Mouse (Mus musculus) kidney, embryonic 16.5 days (tissue): Measurements from ENCODE around the gene Cklf. TPM values are rescaled to one million over a fixed set of nuclear protein-coding genes. Genes with fewer than 3 reads are reported as not detected.

ENCODE experiments used
- ATAC-seq: fragments of 200-750 bp; cut with Nextera tagmentation; 2 replicates; pipeline ENCODE4 v1.8.0; 2017; ENCODE audit warnings: moderate TSS enrichment; ENCODE audit not compliant: low FRiP score, low TSS enrichment
- H3K27ac ChIP-seq: fragments of 300-500 bp; sonication (generic); 2 replicates; pipeline ENCODE4 v1.5.1; 2014; ENCODE audit warnings: low read length
- H3K27me3 ChIP-seq: fragments of 300-500 bp; sonication (generic); 2 replicates; pipeline ENCODE4 v1.6.1; 2014; ENCODE audit warnings: low read length, control low read depth, mixed read lengths; ENCODE audit not compliant: insufficient read depth
- H3K36me3 ChIP-seq: fragments of 300-500 bp; sonication (generic); 2 replicates; pipeline ENCODE4 v1.6.1; 2014; ENCODE audit warnings: low read length, control low read depth, mixed read lengths; ENCODE audit not compliant: insufficient read depth
- H3K4me1 ChIP-seq: fragments of 300-500 bp; sonication (generic); 2 replicates; pipeline ENCODE4 v1.6.1; 2014; ENCODE audit warnings: low read length, control low read depth, mixed read lengths; ENCODE audit not compliant: insufficient read depth
- H3K4me2 ChIP-seq: fragments of 300-500 bp; sonication (generic); replicated peaks from 2 replicates; pipeline ENCODE4 v1.6.1; 2014; ENCODE audit warnings: low read depth, low read length
- H3K4me3 ChIP-seq: fragments of 300-500 bp; sonication (generic); 2 replicates; pipeline ENCODE4 v1.5.1; 2014; ENCODE audit warnings: mild to moderate bottlenecking, low read length
- H3K9ac ChIP-seq: fragments of 300-500 bp; sonication (generic); replicated peaks from 2 replicates; pipeline ENCODE4 v1.6.1; 2014; ENCODE audit warnings: low read length
- H3K9me3 ChIP-seq: fragments of 300-500 bp; sonication (generic); 2 replicates; pipeline ENCODE4 v1.6.1; 2016; ENCODE audit warnings: low read length, control low read depth
- WGBS: fragments of 180-500 bp; shearing (Covaris S2); extraction: QIAGEN DNeasy Blood & Tissue Kit; methylation state at CpG from one replicate; pipeline ENCODE4 v1.1.7; 2014; 5-methylcytosine and 5-hydroxymethylcytosine counted together
- polyA plus RNA-seq: library from polyadenylated mRNA; unstranded; fragments of >200 nt; fragmentation: Nextera tagmentation; extraction: Ambion mirVana; gene quantifications from 2 replicates; pipeline ENCODE4 v1.2.1, GENCODE M21; 2015

The Cklf gene
- 40.0 and 46.7 TPM in 2 replicates for polyA plus RNA-seq

DNA sequence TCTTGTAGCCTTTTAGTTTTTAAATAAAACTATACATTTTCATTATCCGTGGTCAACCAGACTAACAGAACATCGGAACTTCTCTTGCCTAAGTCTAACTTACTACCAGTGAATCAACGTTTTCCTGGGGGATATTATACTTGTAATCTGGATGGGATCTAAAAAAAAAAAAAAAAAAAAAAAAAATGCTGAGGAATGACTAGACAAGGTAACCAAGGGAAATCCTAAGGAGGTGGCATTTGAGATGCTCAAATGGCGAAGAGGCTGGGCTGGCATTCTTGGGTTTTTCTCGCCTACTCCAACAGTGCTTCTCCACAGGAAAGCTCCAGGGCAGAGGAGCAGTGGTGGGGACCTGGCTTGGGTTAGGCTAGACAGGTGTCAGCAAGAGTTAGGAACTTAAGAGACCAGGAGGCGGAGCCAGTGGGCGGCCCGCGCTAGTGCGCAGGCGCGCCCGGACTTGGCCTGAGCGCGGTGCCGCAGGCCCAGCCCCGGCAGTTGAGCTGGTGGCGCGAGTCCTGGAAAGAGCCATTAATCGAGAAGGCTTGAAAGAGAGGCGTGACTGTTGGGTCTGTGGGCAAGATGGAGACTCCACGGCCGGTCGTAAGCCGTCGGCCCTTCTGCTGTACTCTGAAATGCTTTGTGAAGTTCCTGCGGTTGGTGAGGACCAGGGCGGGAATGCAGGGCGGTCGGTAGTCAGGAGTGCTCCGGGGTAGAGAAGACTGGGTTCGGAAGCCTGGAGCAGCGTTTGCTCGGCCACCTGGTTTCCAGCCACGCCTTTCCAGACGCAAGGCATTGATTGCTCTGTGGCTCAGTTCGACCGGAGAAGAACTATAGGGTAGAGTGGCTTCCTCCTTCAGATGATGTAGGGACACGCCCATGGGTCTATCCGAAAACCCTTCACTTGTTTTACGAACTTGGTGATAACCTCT, at the start of gene Cklf:
TSS of gene Cklf (plus strand) at position 423 of the 929 bp plus-strand sequence.
- H3K27ac ChIP-seq = peak within 1 kb of the TSS; percentile 90
- H3K4me2 ChIP-seq = peak within 1 kb of the TSS; percentile 83
- H3K4me1 ChIP-seq = peaks cover 27% of the 10 kb centered on the region
- H3K27me3 ChIP-seq = no peaks in the 10 kb centered on the region
- peak; percentile 86 for ATAC-seq
- WGBS = 4% methylated on average over 41 of the region's 41 CpGs
- peak within 1 kb of the TSS; percentile 69 for H3K4me3 ChIP-seq
- H3K36me3 ChIP-seq = no peaks in the 10 kb centered on the region
- peak within 1 kb of the TSS; percentile 73 for H3K9ac ChIP-seq
- no peaks in the 10 kb centered on the region for H3K9me3 ChIP-seq

DNA sequence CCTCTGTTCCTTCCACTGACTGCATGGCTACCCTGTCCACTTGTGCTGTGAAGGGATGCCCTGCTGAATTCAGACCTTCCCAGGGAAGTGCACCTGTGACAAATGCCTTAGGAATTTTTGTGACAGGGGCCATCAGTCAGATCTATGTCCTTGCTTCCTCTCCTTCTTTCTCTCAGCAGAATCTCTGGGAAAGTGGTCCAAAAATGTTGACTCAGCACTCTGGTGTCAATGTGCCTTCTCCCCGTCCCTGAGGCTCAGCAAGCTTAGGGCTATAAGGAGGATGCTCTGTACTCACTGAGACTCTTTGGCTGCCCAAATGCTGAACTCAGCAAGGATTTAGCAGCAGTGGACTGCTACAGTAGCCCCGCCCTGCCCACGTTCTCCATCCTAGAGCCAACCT, 49.0 kb upstream of the Cklf start:
- Histone ChIP-seq H3K9me3 (no peaks in the 10 kb centered on the region), H3K27ac (no peak overlapping the region), H3K36me3 (no peaks in the 10 kb centered on the region), H3K4me1 (peaks cover 4% of the 10 kb centered on the region; the same call in 1 of the 2 replicates), H3K27me3 (no peaks in the 10 kb centered on the region), H3K9ac (no peak overlapping the region), H3K4me3 (no peak overlapping the region), H3K4me2 (no peak overlapping the region)
- 79% methylated on average over 3 of the region's 3 CpGs for WGBS
- no peak for ATAC-seq

- Histone ChIP-seq H3K9ac (no peak overlapping the region), H3K4me1 (peaks cover 4% of the 10 kb centered on the region; the same call in 1 of the 2 replicates), H3K27ac (0 out of 2 replicates have a peak overlapping the region, but pooled peaks have one; percentile 12), H3K4me2 (no peak overlapping the region), H3K9me3 (no peaks in the 10 kb centered on the region), H3K27me3 (no peaks in the 10 kb centered on the region), H3K36me3 (no peaks in the 10 kb centered on the region), H3K4me3 (no peak overlapping the region)
- WGBS = 57% methylated on average over 4 of the region's 4 CpGs
- peak; percentile 57; the same call in 1 of the 2 replicates for ATAC-seq
Measured at GRCm38 (mm10) chr8:104202320-104202719, 48.3 kb upstream of the Cklf start.

GRCm38 (mm10) chr8:104205292-104205691, 45.4 kb upstream of the Cklf start:
- H3K27ac ChIP-seq = no peak overlapping the region
- H3K27me3 ChIP-seq = no peaks in the 10 kb centered on the region
- 54% methylated on average over 3 of the region's 3 CpGs for WGBS
- no peaks in the 10 kb centered on the region for H3K36me3 ChIP-seq
- no peaks in the 10 kb centered on the region for H3K9me3 ChIP-seq
- peaks cover 4% of the 10 kb centered on the region; the same call in 1 of the 2 replicates for H3K4me1 ChIP-seq
- H3K9ac ChIP-seq = no peak overlapping the region
- H3K4me3 ChIP-seq = no peak overlapping the region
- no peak overlapping the region for H3K4me2 ChIP-seq
- ATAC-seq = 0 out of 2 replicates have a peak, but pooled peaks have one; percentile 37

DNA sequence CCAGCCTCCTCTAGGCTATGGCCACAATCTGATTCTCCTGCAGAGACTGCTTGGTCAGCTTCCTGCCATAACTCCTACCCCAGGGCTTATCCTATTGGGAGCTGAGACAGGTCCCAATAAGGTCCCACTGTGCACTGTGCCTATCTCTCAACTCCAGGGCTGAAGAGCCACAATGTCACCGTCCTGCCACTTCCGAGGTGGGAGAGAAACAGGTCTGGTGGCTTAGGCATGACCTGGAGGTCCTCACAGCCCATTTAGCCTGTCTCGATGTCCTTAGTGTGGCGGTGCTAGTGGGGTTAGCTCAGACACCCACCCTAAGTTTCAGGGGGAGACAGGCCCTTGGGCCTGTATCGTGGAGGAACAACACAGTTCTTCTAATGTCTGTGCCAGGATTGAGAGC, 33.1 kb upstream of the Cklf start:
- 92% methylated on average over 5 of the region's 5 CpGs for WGBS
- Histone ChIP-seq H3K9me3 (no peaks in the 10 kb centered on the region), H3K9ac (no peak overlapping the region), H3K27ac (no peak overlapping the region), H3K27me3 (no peaks in the 10 kb centered on the region), H3K36me3 (no peaks in the 10 kb centered on the region), H3K4me1 (no peaks in the 10 kb centered on the region), H3K4me2 (no peak overlapping the region), H3K4me3 (no peak overlapping the region)
- no peak for ATAC-seq

DNA sequence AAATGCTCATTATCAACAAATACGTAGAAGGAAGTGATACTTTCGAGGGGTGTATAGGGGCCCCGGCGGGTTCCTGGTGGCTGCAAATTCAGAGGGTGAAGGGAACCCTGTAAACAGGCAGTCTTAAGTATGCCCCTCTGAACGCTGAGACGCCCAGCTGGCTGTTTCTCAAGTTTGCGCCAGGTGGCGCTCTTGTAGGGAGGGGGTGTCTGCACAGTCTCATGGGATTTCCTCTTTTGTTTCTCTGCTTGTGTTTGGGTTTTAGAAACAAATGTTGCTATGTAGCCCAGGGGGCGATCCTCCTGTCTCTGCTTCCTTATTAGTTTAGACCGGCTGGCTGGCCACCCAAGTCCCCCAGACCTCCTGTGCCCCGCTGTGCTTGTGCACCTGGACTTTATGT, 31.6 kb upstream of the Cklf start:
- H3K4me2 ChIP-seq = no peak overlapping the region
- WGBS = 28% methylated on average over 11 of the region's 11 CpGs
- H3K4me3 ChIP-seq = no peak overlapping the region
- no peaks in the 10 kb centered on the region for H3K27me3 ChIP-seq
- H3K9ac ChIP-seq = no peak overlapping the region
- no peak overlapping the region for H3K27ac ChIP-seq
- 0 out of 2 replicates have a peak, but pooled peaks cover 2% of the 10 kb centered on the region for H3K9me3 ChIP-seq
- H3K4me1 ChIP-seq = no peaks in the 10 kb centered on the region
- peak; percentile 37; the same call in 1 of the 2 replicates for ATAC-seq
- H3K36me3 ChIP-seq = peaks cover 4% of the 10 kb centered on the region

- Histone ChIP-seq H3K27me3 (no peaks in the 10 kb centered on the region), H3K4me1 (no peaks in the 10 kb centered on the region), H3K9ac (no peak overlapping the region), H3K4me3 (no peak overlapping the region), H3K9me3 (0 out of 2 replicates have a peak, but pooled peaks cover 7% of the 10 kb centered on the region), H3K36me3 (peaks cover 11% of the 10 kb centered on the region), H3K27ac (no peak overlapping the region), H3K4me2 (no peak overlapping the region)
- peak; percentile 58; the same call in 1 of the 2 replicates for ATAC-seq
- WGBS = 45% methylated on average over 5 of the region's 5 CpGs
Measured at GRCm38 (mm10) chr8:104219806-104220205, 30.9 kb upstream of the Cklf start.

DNA sequence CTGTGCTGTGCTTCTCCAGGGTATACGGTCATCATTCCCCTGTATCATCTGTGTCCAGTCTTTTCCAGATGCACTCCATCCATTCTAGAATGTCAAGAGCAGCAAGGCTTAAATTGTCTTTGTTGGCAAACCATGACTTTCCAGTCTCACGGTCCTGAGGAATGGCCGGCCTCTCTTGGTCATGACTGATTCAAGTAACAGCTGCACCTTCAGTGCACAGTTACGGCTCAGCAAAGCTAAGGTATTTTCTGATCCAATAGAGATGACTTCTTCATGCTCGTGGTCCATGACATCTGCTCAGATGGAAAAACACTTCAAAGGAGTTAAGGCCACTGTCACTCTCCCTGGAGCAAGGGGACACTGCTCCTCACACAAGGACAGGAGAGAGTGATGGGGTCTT, 23.6 kb upstream of the Cklf start:
- 0 out of 2 replicates have a peak, but pooled peaks cover 7% of the 10 kb centered on the region for H3K9me3 ChIP-seq
- no peak overlapping the region for H3K9ac ChIP-seq
- H3K27ac ChIP-seq = no peak overlapping the region
- H3K4me3 ChIP-seq = no peak overlapping the region
- H3K36me3 ChIP-seq = peaks cover 78% of the 10 kb centered on the region
- H3K27me3 ChIP-seq = no peaks in the 10 kb centered on the region
- no peak overlapping the region for H3K4me2 ChIP-seq
- WGBS = 70% methylated on average over 5 of the region's 5 CpGs
- no peaks in the 10 kb centered on the region for H3K4me1 ChIP-seq
- ATAC-seq = no peak

DNA sequence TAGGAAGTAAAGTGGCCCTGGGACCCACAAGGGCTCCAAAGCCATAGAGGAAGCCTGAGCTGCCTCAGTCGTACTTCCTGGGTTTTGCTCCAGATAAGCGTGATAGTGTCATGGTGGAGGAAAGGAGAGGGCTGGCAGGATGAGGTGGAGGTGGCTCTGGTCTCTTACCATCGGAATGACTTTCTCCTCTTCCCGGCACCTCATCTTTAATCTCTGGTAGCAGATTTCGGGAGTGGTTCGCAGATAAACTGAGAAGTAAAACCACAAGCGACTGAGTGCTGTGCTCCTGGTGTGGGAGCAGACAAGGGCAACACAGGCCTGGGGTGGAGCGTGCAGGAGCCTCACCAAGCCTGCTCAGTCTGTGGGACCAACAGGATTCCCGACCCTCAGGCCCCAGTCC, 20.3 kb upstream of the Cklf start:
- Histone ChIP-seq H3K27me3 (no peaks in the 10 kb centered on the region), H3K4me2 (no peak overlapping the region), H3K4me1 (no peaks in the 10 kb centered on the region), H3K27ac (no peak overlapping the region), H3K9me3 (no peaks in the 10 kb centered on the region), H3K36me3 (peaks cover 80% of the 10 kb centered on the region), H3K4me3 (no peak overlapping the region), H3K9ac (no peak overlapping the region)
- no peak for ATAC-seq
- 89% methylated on average over 9 of the region's 9 CpGs for WGBS

DNA sequence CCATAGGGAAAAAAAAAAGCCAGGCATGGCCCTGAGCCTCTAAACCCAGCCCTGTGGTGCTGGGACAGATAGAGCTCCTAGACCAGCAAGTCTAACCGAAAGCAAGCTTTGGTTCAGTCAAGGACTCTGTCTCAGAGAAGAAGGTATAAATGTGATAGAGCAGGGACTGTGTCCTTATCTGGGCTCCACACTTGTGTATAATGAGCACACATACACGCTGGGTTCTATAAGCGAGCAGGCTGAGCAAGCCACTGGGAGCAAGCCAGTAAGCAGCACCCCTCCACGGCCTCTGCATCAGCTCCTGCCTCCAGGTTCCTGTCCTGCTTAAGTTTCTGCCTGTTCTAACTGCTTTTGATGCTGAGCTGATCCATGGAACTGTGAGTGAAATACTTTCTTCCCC, 18.6 kb upstream of the Cklf start:
- 93% methylated on average over 4 of the region's 4 CpGs for WGBS
- Histone ChIP-seq H3K9me3 (no peaks in the 10 kb centered on the region), H3K4me1 (no peaks in the 10 kb centered on the region), H3K36me3 (peaks cover 74% of the 10 kb centered on the region), H3K27me3 (no peaks in the 10 kb centered on the region), H3K4me2 (no peak overlapping the region), H3K4me3 (no peak overlapping the region), H3K27ac (no peak overlapping the region), H3K9ac (no peak overlapping the region)
- ATAC-seq = no peak
